Mouse (Mus musculus) neutrophil, adult 65 days (primary cell): ENCODE results near the gene Endou. TPM values are rescaled to one million over a fixed set of nuclear protein-coding genes. Genes with fewer than 3 reads are reported as not detected.

Experiments
- total RNA-seq: library from RNA; stranded (reverse); gene quantifications from 2 replicates; pipeline ENCODE4 v1.2.4, GENCODE M21; 2023

Gene Endou
- total RNA-seq: 0.23 TPM in 1 of 2 replicates, not detected in the other

GRCm38 (mm10) chr15:97731111-97731510 lies at the start of gene Endou:
Endou (minus strand) TSS chr15:97731339.

DNA sequence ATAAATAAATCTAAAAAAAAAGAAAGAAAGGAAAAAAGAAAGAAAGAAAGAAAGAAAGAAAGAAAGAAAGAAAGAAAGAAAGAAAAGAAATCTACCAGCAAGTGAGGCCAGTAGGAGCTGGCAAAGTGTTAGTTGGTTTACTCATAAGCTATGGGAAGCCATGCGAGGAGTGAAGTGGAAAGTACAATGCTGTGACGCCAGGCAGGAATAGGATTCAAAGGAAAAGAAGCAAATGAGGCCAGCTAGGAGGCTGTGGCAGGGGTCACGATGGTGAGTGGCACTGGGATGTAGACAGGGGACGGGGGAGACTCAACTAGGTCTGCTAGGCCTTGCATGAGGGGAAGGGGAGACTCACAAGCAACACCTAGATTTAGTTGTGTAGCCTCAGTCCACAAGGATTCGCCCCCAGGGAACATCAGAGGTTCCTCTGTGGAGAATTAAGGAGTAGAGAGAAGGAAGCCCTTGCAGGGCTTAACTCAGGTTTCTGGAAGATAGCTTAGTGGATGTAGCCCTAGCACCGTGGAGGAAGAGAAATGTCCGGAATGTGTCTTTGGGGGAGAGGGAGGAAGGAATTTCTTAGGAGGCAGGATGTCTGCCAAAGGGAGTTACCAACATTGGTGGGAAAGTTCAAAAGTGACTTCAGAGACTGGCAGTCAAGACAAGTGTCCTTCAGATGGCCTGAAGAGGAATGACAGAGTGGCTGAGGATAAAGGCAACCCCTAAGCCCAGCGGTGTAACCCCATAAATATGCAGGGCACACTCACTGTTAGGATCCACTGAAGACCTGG lies 47.4 kb upstream of the Endou start, which contains the start of gene Slc48a1:
Gene Slc48a1, plus strand, starts transcription at position 210 of the 788 bp plus-strand sequence.

GRCm38 (mm10) chr15:97767280-97768186 lies 36.4 kb upstream of the Endou start, which contains the start of gene Rapgef3:
Rapgef3 (minus strand) TSS chr15:97767972.

GRCm38 (mm10) chr15:97705211-97706050 lies 25.7 kb downstream of the Endou start, which contains the start of gene Rpap3:
Rpap3 (minus strand) TSS chr15:97705825.

Other genes starting within 250 kb of the Endou start
- 3.7 and 3.9 TPM in 2 replicates for gene Rpap3, start 25.5 kb downstream of the Endou start, total RNA-seq
- 5.3 and 6.1 TPM in 2 replicates for gene Rapgef3, start 36.6 kb upstream of the Endou start, total RNA-seq
- 32.9 and 37.8 TPM in 2 replicates for gene Slc48a1, start 47.2 kb upstream of the Endou start, total RNA-seq
- 13.6 and 19.0 TPM in 2 replicates for gene Hdac7, start 113.2 kb upstream of the Endou start, total RNA-seq
- 1.2 and 1.3 TPM in 2 replicates for gene Vdr, start 179.3 kb upstream of the Endou start, total RNA-seq
- 7.5 and 12.2 TPM in 2 replicates for gene Tmem106c, start 232.9 kb upstream of the Endou start, total RNA-seq